Mouse (Mus musculus): Measurements from ENCODE around the gene Atp5k.

- TF ChIP-seq CTCF (IDR thresholded peaks at IDR 0.05; ENCODE audit: borderline replicate concordance, control insufficient read depth, extremely low read depth, insufficient read depth, low read length, poor library complexity), result no peak
- TF ChIP-seq POLR2A (IDR thresholded peaks at IDR 0.05; ENCODE audit: control insufficient read depth, extremely low read depth, insufficient read depth, low read length, poor library complexity), result no peak
Measured at GRCm38 (mm10) chr5:108422741-108423140, 11.5 kb downstream of the Atp5k start.
